Mouse (Mus musculus): ENCODE results near the gene Eif4enif1. TPM values are rescaled to one million over a fixed set of nuclear protein-coding genes. Genes with fewer than 3 reads are reported as not detected.

Gene Eif4enif1
- total and polyA plus RNA-seq, 2 experiments from 2014 or later, result 43.3 to 56.9 TPM

- Histone ChIP-seq H3K9ac (replicated peaks; ENCODE audit: low read length, poor library complexity, severe bottlenecking) (peak overlapping the region; percentile 84), H3K27ac (ENCODE audit: low read depth, low read length) (no peak overlapping the region; the same call in 1 of the 2 replicates), H3K4me2 (ENCODE audit: low read depth, low read length, poor library complexity, severe bottlenecking) (peak overlapping the region; percentile 100), H3K36me3 (ENCODE audit: insufficient read depth, low read length) (peaks cover 43% of the 10 kb centered on the region), H3K27me3 (ENCODE audit: insufficient read depth, low read length) (no peaks in the 10 kb centered on the region), H3K4me1 (ENCODE audit: insufficient read depth, low read length) (peaks cover 11% of the 10 kb centered on the region; the same call in 1 of the 2 replicates), H3K9me3 (ENCODE audit: low read length) (no peaks in the 10 kb centered on the region), H3K4me3 (ENCODE audit: low read depth, low read length) (peak overlapping the region; percentile 79; the same call in 1 of the 2 replicates)
- TF ChIP-seq CTCF (IDR thresholded peaks at IDR 0.05), result no peak
- DNase-seq (ENCODE audit: low spot score), result no peak
- WGBS, result 10% methylated on average over 4 of the region's 4 CpGs
- no peak for ATAC-seq (ENCODE audit: low FRiP score)
Observed at GRCm38 (mm10) chr11:3293361-3293760, 91.2 kb downstream of the Eif4enif1 start.

Other genes with a start within 250 kb of the Eif4enif1 start
- 16.3 and 17.6 TPM in 2 replicates for gene Sfi1, start 8.9 kb upstream of the Eif4enif1 start, total RNA-seq (2014; rRNA removed)
- gene Sfi1, start 8.9 kb upstream of the Eif4enif1 start, polyA plus RNA-seq (2015; fragmentation: Nextera tagmentation; extraction: Ambion mirVana), result 10.8 and 11.3 TPM in 2 replicates
- gene Drg1, start 64.0 kb downstream of the Eif4enif1 start, total RNA-seq (2014; rRNA removed), result 80.6 and 93.1 TPM in 2 replicates
- 183 and 190 TPM in 2 replicates for gene Drg1, start 64.0 kb downstream of the Eif4enif1 start, polyA plus RNA-seq (2015; fragmentation: Nextera tagmentation; extraction: Ambion mirVana)
- 79.3 and 81.3 TPM in 2 replicates for gene Patz1, start 86.5 kb downstream of the Eif4enif1 start, total RNA-seq (2014; rRNA removed)
- gene Patz1, start 86.5 kb downstream of the Eif4enif1 start, polyA plus RNA-seq (2015; fragmentation: Nextera tagmentation; extraction: Ambion mirVana), result 36.3 and 39.3 TPM in 2 replicates
- 42.5 and 43.4 TPM in 2 replicates for gene Pik3ip1, start 128.0 kb downstream of the Eif4enif1 start, total RNA-seq (2014; rRNA removed)
- 34.7 and 37.5 TPM in 2 replicates for gene Pik3ip1, start 128.0 kb downstream of the Eif4enif1 start, polyA plus RNA-seq (2015; fragmentation: Nextera tagmentation; extraction: Ambion mirVana)
- 250 and 290 TPM in 2 replicates for gene Limk2, start 206.8 kb downstream of the Eif4enif1 start, total RNA-seq (2014; rRNA removed)
- gene Limk2, start 206.8 kb downstream of the Eif4enif1 start, polyA plus RNA-seq (2015; fragmentation: Nextera tagmentation; extraction: Ambion mirVana), result 134 and 149 TPM in 2 replicates
- 43.6 and 46.8 TPM in 2 replicates for gene Rnf185, start 250.0 kb downstream of the Eif4enif1 start, total RNA-seq (2014; rRNA removed)
- gene Rnf185, start 250.0 kb downstream of the Eif4enif1 start, polyA plus RNA-seq (2015; fragmentation: Nextera tagmentation; extraction: Ambion mirVana), result 36.9 and 39.6 TPM in 2 replicates

All from midbrain, postnatal 0 days (tissue).